Mouse (Mus musculus) cerebellum, postnatal 10 days (tissue): ENCODE results near the gene Tsnaxip1.

Experiments used
- DNase-seq, 2 experiments: peaks; one replicate each; pipeline ENCODE4 v3.0.0; 2021; ENCODE audit warnings: mixed read lengths in 2 of 2

Tsnaxip1 gene

DNA sequence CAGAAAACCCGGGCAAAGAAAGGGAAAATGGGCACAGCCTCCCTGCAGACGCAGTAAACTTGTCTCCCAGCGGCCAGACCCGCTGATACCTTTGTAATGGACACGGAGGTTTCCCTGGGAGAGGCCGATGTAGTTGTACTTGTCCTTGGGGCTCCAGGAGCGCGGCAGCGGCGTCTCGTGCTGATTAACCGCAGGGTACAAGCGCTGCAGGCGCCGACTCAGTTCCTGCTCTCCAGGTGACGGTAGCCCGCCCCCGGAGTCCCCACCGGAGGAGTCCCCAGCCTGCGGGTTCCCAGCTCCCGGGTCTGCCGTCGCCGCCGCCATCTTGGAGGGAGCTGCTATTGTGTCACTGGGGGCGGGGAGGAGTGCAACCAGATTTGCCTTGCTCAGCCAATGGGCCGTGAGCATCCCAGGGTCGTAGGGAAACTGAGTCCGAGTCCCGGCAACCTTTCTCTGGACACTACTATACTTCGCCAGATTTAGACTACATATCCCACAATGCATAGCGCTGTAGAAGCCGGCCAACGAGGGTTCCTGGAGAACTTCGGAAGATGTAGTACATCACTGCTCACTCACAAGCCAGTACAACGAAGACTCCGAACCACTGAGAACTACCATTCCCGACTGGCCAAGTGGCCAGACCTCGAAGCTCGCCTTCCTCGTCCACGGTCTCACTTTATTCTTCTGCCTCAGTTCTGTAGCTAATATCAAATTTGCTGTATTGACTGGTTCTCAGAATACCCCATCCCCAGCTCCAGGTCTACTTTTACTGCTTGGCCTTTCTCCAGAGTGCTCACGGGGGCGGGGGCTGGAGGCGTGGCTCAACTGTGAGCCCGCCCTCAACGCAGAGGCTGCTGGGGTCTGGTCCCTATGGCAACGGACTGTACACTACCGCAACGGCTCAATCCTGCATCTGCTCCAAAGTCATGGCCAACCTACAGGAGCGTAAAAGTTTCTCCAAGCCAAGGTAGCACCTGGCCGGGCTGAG is at the start of gene Tsnaxip1, which contains the start of gene Ranbp10:
Gene Tsnaxip1, plus strand, starts transcription at position 871 of the 988 bp plus-strand sequence.
Gene Ranbp10, minus strand, starts transcription at position 490 of the 988 bp plus-strand sequence.
- DNase-seq = peak; percentile 97 to 98

DNA sequence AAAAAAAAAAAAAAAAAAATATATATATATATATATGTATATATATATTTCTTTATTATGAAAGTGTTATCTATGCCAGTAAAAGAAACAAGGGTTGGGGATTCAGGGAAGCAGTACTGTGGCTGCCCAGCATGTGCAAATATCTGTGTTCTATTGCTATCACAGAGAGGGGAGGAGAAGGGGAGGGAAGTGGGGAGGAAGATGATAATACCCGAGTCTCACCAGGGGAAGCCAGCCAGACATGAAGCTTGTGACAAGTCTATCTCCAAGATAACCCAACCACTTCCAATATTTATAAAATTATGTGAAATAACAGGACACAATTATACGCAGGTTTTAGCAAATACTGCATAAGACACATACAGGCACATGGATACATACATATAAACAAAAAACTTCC is 49.7 kb upstream of the Tsnaxip1 start:
- no peak for DNase-seq

DNA sequence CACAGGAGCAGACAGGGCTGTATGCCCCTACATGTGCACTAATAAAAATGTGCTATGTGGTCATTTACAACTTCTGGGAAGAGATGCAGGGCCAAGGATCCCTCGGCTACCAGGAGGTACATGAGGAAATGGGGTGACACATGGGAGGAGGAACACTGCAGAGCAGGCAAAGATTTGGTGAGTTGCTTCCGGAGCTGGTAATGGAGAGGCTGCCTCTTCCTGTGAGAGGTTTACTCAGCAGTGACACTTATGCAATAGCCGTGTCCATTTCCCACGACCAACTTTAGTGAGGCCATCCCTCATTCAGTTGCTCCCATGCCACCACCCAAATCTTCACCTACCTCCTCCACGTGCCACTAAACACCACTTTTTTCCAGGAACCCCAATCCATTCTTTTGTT is 47.2 kb upstream of the Tsnaxip1 start:
- no peak for DNase-seq

DNA sequence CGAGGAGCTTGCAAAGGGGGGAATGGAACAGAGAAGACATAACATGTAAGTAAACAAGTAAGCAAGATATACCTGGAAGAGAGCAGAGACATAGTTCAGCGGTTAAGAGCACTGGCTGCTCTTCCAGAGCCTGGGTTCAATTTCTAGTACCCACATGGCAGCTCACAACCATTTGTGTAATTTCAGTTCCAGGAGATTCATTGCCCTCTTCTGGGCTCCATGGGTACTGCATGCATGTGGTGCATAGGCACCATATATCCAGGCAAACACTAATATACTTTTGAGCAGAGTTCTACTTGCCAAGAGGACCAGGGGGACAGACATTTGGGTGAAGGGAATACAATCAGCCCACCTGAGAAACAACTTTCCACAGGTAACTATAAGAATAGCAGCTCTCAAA is 39.3 kb upstream of the Tsnaxip1 start:
- DNase-seq = peak; percentile 62 to 72

DNA sequence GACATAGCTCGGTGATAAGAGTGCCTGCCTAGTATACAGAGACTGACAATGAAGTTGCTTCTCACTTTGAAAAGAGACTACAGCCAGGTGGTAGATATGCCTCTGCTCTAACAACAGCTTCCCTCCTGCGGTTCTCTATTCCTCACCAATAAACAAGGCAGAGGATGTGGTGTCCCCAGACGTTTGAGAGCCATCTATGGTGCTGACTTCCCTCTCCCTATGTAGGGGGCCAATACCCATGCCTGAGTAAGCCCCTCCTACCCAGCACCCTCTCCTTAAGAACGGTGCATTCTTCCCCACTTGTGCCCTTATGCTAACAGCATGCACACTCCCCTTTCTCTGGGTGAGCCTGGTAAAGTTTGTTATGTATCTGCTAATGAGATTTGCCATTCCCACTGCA is 38.6 kb upstream of the Tsnaxip1 start:
- no peak for DNase-seq

DNA sequence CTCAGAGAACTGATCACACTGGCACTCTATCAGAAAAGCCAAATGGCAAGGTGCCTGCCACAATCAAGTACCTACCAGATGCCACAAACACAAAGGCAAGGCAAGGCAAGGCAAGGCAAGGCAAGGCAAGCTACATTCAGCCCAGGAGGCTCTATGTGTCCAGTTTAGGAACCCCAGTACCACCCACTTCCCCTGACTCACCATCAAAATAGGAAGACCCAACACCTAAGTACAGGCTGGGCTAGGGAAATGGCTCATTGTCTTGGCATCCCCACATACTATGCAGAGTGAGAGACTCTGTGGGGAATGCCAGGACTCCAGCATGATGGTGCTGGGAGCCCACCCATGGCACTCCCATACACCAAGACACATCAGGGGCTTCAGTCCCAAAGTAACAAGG is 37.9 kb upstream of the Tsnaxip1 start:
- peak; percentile 28 to 32 for DNase-seq

DNA sequence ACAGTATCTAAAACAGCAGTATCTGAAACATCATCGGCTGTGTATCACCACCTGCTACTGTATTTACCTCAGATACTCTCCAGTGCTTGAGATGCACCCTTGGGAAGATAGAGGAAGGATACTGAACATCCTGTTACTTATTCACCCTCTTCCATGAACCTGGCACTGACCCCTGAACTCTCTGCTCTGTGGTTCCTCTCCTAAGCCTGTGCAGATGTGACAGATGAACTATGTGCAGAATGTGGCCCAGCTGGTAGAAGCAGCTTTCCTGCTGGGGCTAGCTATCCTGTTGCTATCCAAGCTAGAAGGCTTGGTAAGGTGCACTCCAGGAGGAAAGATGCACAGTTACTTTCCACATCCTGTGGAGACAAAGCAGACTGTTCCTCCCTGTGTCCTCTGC is 34.2 kb upstream of the Tsnaxip1 start:
- no peak for DNase-seq

DNA sequence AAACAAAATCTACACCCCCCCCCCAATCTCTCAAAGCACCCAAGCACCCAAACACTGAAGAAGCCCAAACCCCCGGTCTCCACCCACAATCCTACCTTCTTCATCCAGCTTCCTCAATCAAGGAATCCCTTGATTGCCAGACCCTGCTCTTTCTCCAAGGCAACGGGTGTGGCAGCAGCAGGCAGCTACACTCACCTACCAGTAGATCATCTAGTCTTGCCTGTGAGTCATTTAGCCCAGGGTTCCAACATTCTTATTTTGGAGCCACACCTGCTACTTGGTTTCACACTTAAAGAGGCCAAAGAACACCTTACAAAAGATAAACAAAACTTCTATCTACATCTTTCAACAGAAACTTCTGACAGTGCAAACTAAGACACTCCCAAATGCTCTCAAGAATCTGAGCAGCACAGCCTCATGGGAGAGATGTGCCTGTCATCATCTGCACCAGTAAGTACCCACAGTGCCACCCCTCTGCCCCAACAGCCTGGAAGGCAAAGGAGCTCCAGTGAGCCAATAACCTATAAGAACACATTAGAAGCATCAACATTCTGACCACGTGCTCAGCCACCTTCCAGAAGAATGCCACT is 33.4 kb upstream of the Tsnaxip1 start:
- no peak for DNase-seq

DNA sequence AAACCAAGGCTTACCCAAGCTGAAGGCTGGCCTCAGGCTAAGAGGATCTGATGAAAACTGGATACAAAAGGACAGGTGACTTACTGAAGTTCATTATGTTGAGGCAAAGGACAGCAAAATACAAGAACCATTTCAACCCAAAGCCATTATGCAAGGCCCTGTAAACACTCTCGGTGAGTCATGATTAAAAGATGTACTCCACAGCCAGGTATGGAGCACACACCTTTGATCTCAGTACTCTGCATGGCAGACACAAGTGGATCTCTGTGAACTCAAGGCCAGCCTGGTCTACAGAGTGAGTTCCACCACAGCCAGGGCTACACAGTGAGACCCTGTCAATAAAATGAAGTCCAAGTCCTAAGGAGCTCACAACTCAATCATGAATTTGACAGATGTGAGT is 31.7 kb upstream of the Tsnaxip1 start:
- no peak for DNase-seq

DNA sequence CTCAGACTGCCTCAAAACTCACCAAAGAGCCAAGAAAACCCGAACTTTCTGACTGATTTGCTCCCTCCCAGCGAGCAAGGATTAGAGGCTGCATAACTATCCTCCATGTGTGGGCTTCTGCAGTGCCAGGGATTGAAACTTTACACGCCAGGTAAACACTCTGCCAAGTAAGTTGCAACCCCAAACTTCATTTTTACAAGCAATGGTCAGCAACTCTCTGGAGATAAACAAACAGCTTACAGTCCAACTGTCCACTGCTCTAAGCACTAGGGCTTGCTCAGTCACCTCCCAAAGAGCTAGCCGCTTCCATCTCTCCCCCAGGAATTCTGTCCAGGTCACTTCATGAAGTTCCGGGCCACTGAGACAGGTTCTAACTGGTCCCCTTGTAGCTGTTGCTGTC is 29.1 kb upstream of the Tsnaxip1 start:
- DNase-seq = no peak

DNA sequence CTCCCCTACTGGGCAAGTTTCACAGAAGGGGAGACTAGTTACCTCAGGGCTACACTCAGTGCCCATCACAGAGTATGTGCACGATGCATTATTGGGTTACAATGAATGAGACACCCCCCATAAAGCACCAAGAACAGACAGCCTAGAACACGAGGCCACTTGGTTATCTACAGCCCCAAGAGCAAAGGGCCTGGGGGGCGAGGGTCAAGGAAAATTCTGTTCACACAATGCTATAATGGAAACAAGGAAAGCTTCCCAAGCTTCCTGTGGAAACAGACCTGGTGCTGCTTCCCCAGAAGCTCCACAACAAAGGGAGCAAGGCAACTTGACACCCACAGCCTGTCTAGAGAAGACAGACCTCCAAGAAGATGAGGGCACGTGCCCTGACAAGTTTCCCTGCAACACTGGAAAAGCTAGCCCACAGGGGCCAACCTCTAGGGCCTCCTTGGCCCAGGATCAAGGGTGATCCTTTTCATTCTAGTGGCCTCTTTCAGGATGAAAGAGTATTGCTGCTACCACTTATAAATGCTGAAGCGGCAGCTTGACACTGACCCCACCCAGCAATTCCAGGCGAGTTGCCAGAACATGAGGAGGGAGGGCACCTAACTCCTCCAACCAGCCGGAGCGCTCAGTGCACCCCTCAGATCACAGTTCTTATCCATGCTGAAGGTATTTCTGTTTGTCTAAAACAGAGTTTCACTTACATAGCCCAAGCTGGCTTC is 28.3 kb upstream of the Tsnaxip1 start:
- DNase-seq = peak; percentile 85 to 87

DNA sequence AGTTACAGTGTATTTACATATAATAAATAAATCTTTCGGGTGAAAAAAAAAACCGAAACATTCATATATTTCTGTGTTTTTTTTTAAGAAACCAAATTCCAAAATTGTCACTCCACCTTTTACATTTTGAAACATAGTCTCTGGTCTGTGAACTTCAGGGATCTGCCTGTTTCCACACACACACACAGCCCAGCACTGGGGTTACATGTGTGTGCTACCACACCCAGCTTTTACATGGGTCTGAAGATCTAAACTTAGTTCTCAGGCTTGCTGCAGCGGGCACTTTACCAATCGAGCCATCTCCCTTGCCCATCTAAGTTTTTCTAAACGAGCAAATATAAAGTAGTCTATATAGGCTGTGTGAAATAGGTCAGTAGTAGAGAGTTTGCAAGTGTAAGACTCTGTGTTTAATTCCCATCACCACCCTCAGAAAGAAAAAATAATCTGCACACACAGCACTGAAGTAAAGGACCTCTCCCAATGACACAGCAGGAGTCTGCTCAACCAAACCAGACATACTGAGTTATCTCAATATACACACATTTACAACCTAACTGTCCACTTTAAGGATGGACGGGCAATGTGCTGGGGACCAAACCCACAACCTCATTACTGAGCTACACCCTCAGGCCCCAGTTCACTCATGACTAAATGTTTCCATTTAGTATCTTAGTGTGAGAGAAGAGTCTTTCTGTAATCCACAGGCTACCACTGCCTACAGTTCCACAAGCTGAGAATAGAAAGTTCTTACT is 26.2 kb upstream of the Tsnaxip1 start:
- DNase-seq = no peak

DNA sequence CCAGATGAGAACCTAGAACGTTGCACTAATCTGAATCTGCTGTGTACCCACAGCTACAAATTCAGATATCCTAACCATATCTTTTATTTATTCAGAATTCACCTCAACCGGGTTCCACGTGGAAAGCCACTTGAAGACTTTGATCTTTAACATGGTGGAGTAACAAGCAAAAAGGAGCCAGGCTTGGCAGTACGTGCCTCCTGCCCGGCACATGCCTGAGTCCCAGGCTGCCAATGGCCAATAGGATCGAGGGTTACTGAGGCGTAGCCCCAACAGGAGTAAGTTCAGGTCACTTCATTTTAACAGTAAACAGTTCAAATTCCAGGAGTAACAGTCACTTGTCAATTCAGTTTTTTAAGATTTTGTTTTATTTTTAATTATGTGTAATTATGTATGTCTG is 22.7 kb upstream of the Tsnaxip1 start:
- DNase-seq = no peak

DNA sequence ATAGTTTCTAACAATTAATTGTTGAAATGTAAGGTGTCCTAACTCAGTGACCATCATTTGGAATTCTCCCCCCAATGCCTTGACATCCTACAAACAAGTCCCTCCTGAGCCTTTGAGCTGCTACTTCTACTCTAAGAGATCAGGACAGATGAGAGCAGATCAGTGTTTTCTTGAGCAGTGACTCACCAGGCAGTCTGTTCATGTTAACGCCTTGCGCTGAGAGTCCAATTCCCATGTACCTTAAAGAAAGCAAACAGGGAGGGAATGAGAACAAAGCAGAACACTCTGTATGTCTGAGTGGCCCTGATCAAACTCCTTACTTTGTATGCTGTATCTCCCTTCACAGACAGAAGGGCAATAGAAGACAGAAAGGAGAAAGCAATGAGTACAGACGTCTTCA is 22.2 kb upstream of the Tsnaxip1 start:
- DNase-seq = no peak

DNA sequence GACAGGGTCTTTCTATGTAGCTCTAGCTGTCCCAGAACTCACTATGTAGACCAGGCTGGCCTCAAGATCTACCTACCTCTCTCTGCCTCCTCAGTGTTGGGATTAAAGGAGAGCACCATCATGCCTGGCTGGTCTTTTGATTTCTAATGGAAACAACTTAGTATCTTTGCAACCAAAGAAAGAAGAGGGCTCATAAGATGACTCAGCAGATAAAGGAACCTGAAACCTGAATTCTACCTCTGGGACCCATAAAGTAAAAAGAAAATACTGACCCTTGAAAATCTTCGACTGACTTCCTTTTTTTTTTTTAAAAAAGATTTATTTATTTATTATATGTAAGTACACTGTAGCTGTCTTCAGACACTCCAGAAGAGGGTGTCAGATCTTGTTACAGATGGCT is 21.6 kb upstream of the Tsnaxip1 start:
- no peak for DNase-seq

DNA sequence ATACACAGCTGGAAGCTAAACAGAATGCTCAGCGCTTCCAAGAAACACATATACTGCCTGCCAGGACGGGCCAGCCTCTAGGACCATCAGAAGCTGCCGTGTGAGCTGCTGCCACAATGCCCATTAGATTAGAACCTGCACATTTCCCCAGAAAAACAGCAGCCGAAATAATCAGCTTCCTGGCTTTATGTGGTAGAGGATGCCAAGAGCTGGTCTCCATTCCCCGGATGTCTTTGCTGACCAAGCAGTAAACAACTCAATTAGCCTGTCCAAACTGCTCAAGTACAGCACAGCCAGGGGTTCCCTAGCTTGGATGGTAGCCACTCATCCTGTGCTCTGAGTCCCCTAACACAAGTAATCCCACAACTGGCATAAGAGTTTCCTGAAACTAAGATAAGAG is 19.8 kb upstream of the Tsnaxip1 start:
- DNase-seq = peak; percentile 20 to 25

DNA sequence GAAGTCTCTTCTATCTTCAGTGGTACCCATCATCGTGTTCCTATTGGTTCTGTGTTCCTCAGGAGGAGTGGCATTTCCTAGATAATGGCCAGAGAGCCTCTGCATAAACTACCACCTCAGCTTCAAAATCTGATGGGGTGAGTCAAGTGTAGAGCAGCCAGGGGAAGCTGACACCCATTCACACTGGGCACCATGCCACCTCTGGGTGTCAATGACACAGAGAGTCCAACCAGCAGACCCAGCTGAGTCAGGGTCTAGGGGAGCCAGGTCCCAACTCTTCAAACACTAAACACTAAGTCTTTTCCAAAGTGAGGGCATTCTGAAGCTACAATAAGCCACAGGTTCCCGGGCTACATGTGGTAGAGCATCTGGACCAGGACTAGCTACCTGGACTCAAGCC is 19.1 kb upstream of the Tsnaxip1 start:
- DNase-seq = no peak

DNA sequence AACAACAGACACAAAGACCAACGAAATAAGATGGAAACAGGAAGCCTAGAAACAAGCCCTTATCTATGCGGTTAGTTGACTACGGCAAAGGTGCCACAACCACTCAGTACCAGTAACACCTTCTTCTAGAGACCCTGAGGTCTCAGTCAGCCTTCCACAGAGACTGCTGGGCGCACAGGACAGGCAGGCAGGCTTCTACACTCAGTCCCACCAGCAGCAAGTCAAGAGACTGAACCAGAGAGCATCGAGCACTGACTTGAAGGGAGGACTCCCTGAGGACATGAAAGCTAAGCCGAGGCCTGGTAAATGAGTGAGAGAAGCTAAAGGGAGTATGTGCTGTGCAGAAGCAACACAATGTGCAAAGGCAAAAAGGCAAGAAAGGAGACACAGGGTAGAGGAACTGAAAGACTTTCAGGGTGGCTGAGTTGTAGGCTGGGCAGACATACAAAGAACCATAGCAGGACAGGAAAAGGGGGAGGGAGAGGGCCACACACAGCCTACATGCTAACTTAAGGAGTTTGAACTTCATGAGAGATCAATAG is 17.2 kb upstream of the Tsnaxip1 start:
- no peak for DNase-seq

DNA sequence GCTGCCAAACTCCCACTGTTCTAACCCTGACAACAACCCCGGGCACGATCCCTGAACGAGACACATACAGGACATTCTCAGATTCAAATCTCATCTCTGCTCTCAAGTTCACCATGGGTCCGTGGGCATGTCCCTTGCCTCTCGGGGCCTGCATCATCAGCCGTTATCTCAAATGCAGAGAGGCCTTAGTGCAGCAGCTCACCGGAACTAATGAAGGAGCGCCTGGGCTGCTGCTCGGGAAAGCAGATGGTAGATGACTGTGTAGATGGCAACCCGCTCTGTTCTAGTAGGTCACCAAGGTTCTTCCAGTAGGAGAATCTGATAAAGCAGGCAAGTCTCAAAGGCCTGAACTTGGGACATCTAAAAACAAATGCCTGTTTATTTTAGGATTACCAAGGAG is 16.5 kb upstream of the Tsnaxip1 start:
- peak; percentile 29 to 31 for DNase-seq

DNA sequence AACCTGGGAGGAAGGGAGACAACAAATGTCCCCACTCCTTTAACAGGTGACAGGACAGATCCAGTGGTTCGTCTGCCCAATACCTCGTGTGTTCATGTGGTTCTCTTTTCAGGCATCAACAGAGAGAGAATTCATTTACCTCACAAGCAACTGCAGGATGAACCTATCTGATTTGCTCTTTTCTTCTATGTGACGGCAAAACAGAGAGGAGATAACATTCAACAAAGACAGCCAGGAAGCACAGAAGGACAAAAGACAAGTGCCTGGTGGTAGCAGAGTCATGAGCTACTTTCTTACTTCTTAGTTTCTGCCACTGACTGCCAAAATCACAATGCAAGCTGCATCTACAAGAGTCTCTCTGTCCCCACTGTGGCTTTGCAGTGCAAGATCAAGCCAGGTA is 16.0 kb upstream of the Tsnaxip1 start:
- no peak for DNase-seq

DNA sequence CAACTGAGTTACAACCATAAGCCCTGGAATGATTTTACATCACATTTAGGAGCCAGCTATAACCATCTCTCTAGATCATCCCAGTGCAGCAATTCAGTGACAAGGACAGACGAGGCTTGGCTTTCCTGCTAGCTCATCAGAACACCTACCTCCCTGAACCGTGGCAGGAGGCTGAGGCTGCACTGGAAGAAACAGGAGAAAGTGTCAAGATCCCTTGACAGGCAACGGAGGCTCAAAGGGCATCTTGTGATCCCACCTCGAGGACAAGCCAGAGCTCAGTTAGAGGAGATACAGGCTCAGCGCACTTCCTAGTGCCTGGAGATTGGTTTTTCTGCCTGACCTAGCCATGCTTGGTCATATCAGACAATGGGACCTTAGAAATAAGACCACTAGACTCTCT is 15.0 kb upstream of the Tsnaxip1 start:
- no peak for DNase-seq

DNA sequence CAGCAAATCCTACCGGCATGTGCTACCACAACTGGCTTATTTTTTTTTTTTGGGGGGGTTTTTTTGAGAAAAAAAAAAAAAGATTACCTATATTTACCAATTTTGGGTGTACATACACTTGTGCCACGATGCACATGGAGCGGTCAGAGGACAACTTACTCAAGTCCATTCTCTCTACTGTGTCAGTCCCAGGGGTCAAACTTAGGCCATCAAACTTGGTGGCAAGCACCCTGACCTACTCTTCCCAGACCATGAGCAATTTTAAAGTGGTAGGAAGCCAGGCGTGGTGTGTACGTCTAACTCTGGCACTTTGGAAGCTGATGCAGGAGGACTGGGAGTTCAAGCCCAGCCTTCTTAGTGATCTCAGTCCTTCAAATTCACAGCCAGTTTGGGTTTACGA is 14.3 kb upstream of the Tsnaxip1 start:
- no peak for DNase-seq

DNA sequence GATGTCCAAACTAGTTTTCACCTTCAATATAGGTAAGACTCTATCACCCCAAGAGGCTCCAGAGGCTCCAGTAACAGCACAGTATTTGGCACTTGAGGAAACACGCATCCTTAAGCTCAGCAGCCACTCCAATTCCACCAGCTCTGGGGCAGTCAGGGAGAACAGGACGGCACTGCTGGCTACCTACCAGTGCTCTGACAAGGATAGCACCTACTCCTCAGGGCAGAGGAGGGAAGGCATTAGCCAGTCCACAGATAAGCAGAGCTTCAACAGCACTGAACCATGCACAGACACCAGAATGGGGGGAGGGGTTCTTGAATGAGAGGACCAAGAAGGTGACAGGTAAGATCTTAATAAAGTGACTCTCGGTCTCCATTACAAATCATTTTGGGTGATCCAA is 7.9 kb upstream of the Tsnaxip1 start:
- DNase-seq = no peak
